In genomic region chr1:33578593-33578992, GRCm38 (mm10) we compare ENCODE assay signal across 14 mouse cellular contexts.
DNase-seq lines count a peak whose midpoint lies in the region; ATAC-seq and TF ChIP-seq lines count a peak whose summit lies in the region.
"Had no signal": no experiment of that assay in that cellular context is flagged by ENCODE, and none has a peak within 500 bp of the region (broad histone marks: within the 10 kb centered on the region; RNA-seq: fewer than 3 reads in every experiment).

No protein-coding gene starts in this region.

- no peak for TF ChIP-seq POLR2A in lung, adult 2 months (IDR thresholded peaks at IDR 0.05; ENCODE audit: borderline replicate concordance, extremely low read depth, low read depth, low read length)

- no peaks in the 10 kb centered on the region for H3K4me1 ChIP-seq in lung, adult 2 months (ENCODE audit: control insufficient read depth, insufficient read depth, low read length)
- H3K4me1 ChIP-seq: embryonic facial prominence, embryonic 10.5 days; stomach, embryonic 15.5 days had no signal

- DNase-seq in lung, postnatal 25 days (ENCODE audit: low spot score) = peak; percentile 26
- no peak for DNase-seq in lung, postnatal 36 days
- peak; percentile 47 to 52 for DNase-seq in natural killer cell, adult 2 months (ENCODE audit: low spot score in 2 of 2)
- no peak for DNase-seq in gastrocnemius, postnatal 14 days
- DNase-seq in adrenal gland, postnatal 25 days = no peak
- no peak for DNase-seq in lung, adult 2 months
- DNase-seq in left cerebral cortex, postnatal 14 days (ENCODE audit: low spot score in 2 of 2) = no peak
- DNase-seq: cerebellum, adult 8-10 months; kidney, postnatal 36 days had no signal

- H3K4me3 ChIP-seq in lung, adult 2 months (replicated peaks; ENCODE audit: extremely low read depth, low read depth, low read length) = no peak overlapping the region
- H3K4me3 ChIP-seq: embryonic facial prominence, embryonic 10.5 days; forebrain, embryonic 10.5 days; stomach, embryonic 15.5 days had no signal

- no peak for TF ChIP-seq CTCF in lung, adult 2 months (IDR thresholded peaks at IDR 0.05; ENCODE audit: insufficient read depth, low read length)

- peak; percentile 90 to 97 for ATAC-seq in hematopoietic stem cell, adult 5-6 weeks (replicated peaks in 1 of 2; ENCODE audit: insufficient read depth in 1 of 2, low FRiP score in 2 of 2, low TSS enrichment in 1 of 2, low read depth in 1 of 2, poor library complexity in 2 of 2, severe bottlenecking in 2 of 2)
- ATAC-seq: hindbrain, postnatal 0 days had no signal

- intact Hi-C loops in gastrocnemius, postnatal 14 days (cut with DNase I; ENCODE audit: low total_unique reads) = no loop called here
- intact Hi-C loops in left cerebral cortex, postnatal 14 days (cut with DNase I) = no loop called here

- WGBS in lung, adult 2 months = 62% methylated on average over 6 of the region's 6 CpGs

Comparison
In these comparisons a context has a peak if more than half of its experiments do, and no peak if none do; other contexts are left out.
1. DNase-seq: peak in lung, postnatal 25 days (single experiment) and natural killer cell, adult 2 months (2 of 2); none in lung, postnatal 36 days (single experiment), gastrocnemius, postnatal 14 days (single experiment), adrenal gland, postnatal 25 days (single experiment), lung, adult 2 months (single experiment) and left cerebral cortex, postnatal 14 days (0 of 2).